Mouse (Mus musculus): ENCODE measurements around the gene Gpr12.
"Not testable (repeated sequence)": the region's sequence is repeated elsewhere in the genome, so short reads cannot be mapped to it uniquely, and the experiment has no call there.

Gpr12 gene

DNA sequence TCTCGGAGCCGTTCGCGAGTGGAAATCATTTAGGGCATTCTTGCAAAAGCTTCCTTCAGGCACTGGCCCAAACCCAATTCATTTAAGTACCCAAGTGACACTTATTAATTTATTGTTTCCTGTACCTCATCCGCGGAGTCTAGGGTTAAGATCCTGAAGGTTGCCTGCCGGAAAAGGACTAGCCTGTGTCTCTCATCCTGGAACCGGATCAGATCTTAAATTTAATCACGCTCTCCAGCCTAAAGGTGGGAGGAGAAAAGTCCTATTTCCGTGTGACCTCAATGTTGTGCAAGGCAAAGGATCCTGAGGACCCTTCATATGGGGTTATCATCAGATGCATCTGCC is 240 bp upstream of the Gpr12 start:
- no peak for DNase-seq

DNA sequence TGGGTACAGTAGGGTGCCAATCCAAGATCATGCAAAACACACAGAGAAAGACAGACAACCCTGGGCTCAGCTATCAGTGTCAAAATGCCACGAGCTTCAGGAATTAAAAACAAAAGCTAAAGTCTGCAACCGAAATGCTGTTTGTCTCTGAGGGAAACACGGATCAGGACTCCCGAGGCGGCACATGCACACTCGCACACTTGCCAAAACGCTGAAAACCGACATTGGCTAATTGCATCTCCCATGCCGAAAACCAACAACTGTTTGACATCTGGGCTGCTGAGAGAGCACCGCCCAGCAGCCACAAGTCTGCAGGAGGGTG is 922 bp downstream of the Gpr12 start:
- DNase-seq = no peak

DNA sequence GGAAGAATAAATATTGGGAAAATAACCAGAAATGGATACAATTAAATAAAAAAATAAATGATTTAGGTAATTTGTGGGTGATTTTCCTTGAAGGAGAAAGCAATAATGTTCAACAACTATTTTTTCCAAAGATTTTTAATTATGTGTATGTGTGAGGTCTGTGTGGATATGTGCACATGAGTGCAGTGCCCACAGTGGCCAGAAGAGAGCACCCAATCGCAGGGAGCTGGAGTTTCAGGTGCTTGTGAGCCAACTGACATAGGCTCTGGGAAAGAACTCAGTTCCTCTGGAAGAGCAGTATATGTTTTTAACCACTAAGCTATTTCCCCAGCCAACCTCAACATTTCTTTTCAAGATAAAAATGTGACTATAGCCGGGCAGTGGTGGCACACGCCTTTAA is 8.4 kb downstream of the Gpr12 start:
- DNase-seq = no peak

DNA sequence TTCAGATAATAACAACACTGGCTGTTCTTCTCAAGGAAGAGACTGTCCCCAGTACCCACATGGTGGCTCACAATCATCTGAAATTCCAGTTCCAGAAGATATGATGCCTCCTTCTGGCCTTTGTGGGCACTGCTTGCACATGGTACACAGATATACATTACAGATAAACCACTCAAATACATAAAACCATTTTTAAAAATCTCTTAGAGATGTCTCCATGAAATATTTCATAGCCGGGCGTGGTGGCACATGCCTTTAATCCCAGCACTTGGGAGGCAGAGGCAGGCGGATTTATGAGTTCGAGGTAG is 12.3 kb downstream of the Gpr12 start:
- not testable (repeated sequence) for DNase-seq

DNA sequence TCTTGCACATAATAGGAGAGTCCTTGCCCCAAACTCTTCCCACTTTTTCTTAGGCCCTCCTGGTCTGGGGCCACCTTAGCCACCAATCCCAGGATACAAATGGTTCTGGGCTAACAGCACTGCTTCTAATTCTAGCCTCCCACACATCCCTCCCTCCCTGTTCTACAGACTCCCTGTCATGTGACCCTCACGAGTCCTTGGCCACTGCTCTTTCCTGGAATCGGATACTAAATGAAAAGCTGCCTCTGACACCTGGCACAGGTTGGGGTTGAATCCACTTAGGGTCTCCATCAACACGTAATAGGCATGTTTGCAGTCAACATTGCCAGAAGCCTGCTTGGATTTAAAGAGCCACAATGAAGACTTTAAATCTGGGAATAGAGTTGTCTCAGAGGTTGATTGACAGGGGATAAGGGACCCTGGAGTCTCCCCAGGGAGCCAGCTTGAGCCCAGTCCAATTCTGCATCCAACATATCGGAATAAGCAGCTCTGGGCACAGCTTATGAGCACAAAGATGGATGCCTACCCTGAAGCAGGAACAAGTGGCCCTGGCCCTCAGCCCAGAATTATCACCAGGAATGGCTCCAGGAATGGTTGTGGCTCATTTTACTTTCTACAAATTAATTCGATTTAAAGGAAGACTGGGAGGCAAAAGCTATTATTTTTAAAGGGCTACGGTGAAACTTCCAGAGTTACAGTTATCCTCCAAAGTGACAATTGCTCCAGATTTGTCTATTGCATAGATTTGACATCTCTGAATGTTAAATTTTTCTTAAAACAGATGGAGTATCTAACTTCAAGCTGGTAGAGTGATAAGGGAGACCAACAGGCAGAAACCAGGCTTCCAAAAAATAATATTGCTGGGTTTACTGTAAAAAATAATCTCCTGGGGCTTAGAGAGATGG is 13.0 kb downstream of the Gpr12 start:
- DNase-seq = not testable (repeated sequence)

DNA sequence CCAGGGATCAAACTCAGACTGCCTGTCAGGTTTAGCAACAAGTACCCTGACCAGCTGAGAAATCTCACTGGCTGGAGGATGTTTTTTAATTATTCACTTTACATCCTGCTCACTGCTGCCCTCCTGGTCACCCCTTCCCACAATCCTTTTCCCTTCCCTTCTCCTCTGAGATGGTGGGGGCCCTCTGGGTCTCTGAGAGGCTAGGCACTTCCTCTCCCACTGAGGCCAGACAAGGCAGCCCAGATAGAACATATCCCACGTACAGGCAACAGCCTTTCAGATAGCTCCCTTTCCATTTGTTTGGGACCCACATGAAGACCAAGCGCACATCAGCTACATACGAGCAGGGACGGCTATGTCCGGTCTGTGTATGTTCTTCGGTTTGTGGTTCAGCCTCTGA is 14.9 kb downstream of the Gpr12 start:
- not testable (repeated sequence) for DNase-seq

DNA sequence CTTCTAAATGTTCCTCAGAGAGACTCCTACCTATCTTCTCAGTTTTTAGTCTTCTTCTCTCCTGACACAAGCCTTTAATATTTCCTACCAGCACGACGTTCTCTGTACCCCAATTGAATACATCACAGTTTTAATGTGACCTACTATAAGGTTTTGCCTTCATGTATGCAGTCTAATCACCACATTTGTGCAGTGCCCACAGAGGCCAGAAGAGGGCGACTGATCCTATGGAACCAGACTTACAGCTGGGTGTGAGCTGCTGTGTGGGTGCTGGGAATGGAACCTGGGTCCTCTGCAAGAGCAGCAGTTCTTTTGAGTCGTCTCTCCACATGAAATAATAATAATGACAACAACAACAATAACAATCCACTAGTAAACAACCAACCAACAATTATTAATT is 18.0 kb downstream of the Gpr12 start:
- DNase-seq = peak; percentile 7

DNA sequence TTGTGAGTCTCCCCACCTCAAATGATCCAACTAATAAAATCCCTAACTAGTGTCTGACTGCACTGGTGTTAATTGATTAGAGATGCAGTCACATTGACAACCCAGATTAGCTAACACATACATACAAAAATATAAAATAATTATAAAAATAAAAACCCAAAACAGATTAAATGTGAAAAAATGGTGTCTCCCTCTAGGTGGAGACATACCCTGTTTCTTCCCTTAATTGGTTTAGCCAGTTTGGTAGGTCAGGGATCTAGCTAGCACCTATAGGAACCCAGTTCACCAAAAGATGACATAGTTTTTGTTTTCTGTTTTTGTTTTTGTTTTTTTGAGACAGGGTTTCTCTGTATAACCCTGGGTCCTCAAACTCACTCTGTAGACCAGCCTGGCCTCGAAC is 20.8 kb downstream of the Gpr12 start:
- DNase-seq = no peak

DNA sequence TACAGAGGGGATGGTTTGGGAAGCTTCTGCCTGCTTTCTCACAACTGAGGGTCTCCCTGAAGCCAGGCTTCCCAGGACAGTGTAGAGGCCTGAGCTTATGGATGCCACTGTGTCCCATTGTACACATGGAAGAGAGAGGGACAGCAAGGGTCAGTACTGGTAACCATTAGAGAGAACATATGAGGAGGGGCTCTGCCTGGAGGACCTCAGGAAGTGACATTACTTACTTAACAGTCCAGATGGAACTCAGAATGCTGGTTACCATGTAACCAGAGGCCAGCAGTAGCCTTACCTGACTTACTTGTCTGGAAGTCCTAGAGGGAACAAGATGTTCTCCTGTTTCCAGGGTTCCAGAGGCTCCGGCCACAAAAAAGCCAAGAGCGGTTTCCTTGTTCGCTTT is 29.2 kb downstream of the Gpr12 start, which contains the start of gene Gm3415:
Gene Gm3415, plus strand, starts transcription at position 301 of the 400 bp plus-strand sequence.
- DNase-seq = not testable (repeated sequence)

DNA sequence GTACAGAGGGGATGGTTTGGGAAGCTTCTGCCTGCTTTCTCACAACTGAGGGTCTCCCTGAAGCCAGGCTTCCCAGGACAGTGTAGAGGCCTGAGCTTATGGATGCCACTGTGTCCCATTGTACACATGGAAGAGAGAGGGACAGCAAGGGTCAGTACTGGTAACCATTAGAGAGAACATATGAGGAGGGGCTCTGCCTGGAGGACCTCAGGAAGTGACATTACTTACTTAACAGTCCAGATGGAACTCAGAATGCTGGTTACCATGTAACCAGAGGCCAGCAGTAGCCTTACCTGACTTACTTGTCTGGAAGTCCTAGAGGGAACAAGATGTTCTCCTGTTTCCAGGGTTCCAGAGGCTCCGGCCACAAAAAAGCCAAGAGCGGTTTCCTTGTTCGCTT is 47.7 kb downstream of the Gpr12 start, which contains the start of gene Gm3409:
Gene Gm3409, plus strand, starts transcription at position 301 of the 400 bp plus-strand sequence.
- DNase-seq = not testable (repeated sequence)
